Comparison of ENCODE assay signal across 8 mouse cellular contexts in genomic region chr13:99169401-99169800, GRCm38 (mm10). TPM values are rescaled to one million over a fixed set of nuclear protein-coding genes. Genes with fewer than 3 reads are reported as not detected.
DNase-seq lines count a peak whose midpoint lies in the region; ATAC-seq and TF ChIP-seq lines count a peak whose summit lies in the region.

No protein-coding gene starts in this region.

- H3K4me1 ChIP-seq in heart, embryonic 11.5 days (ENCODE audit: control insufficient read depth, insufficient read depth, low read length) = no peaks in the 10 kb centered on the region
- no peaks in the 10 kb centered on the region for H3K4me1 ChIP-seq in lung, postnatal 0 days (ENCODE audit: insufficient read depth, low read depth, low read length)
- H3K4me1 ChIP-seq in intestine, embryonic 16.5 days (ENCODE audit: control insufficient read depth, insufficient read depth, low read length) = no peaks in the 10 kb centered on the region; the same call in 1 of the 2 replicates

- 79% methylated on average over 6 of the region's 6 CpGs for WGBS in heart, embryonic 11.5 days (ENCODE audit: insufficient replicate concordance)
- WGBS in lung, postnatal 0 days = 62% methylated on average over 6 of the region's 6 CpGs
- WGBS in intestine, embryonic 16.5 days = 75% methylated on average over 6 of the region's 6 CpGs

- no peaks in the 10 kb centered on the region for H3K27me3 ChIP-seq in heart, embryonic 11.5 days (ENCODE audit: control insufficient read depth, insufficient read depth, low read length)
- H3K27me3 ChIP-seq in lung, postnatal 0 days (replicated peaks; ENCODE audit: insufficient read depth, low read length) = no peaks in the 10 kb centered on the region
- no peaks in the 10 kb centered on the region for H3K27me3 ChIP-seq in intestine, embryonic 16.5 days (replicated peaks; ENCODE audit: control insufficient read depth, insufficient read depth, low read length)

- intact Hi-C loops in left cerebral cortex, adult 2 months (cut with DNase I) = no loop called here

- H3K36me3 ChIP-seq in heart, embryonic 11.5 days (ENCODE audit: control insufficient read depth, insufficient read depth, low read length) = no peaks in the 10 kb centered on the region
- H3K36me3 ChIP-seq in lung, postnatal 0 days (ENCODE audit: insufficient read depth, low read length) = no peaks in the 10 kb centered on the region
- H3K36me3 ChIP-seq in intestine, embryonic 16.5 days (ENCODE audit: control insufficient read depth, insufficient read depth, low read length) = no peaks in the 10 kb centered on the region

- no peak for TF ChIP-seq CTCF in lung, postnatal 0 days (IDR thresholded peaks at IDR 0.05)
- TF ChIP-seq CTCF in left cerebral cortex, adult 2 months (IDR thresholded peaks at IDR 0.05) = no peak

- TF ChIP-seq EP300 in lung, postnatal 0 days (IDR thresholded peaks at IDR 0.05) = no peak

- H3K9me3 ChIP-seq in heart, embryonic 11.5 days (replicated peaks; ENCODE audit: control insufficient read depth, low read length) = no peaks in the 10 kb centered on the region
- no peaks in the 10 kb centered on the region for H3K9me3 ChIP-seq in lung, postnatal 0 days (ENCODE audit: low read length)
- no peaks in the 10 kb centered on the region for H3K9me3 ChIP-seq in intestine, embryonic 16.5 days (ENCODE audit: control insufficient read depth, low read length)

- no peak overlapping the region for H3K9ac ChIP-seq in heart, embryonic 11.5 days (ENCODE audit: low read depth, low read length)
- no peak overlapping the region for H3K9ac ChIP-seq in lung, postnatal 0 days (replicated peaks; ENCODE audit: low read depth)
- no peak overlapping the region for H3K9ac ChIP-seq in intestine, embryonic 16.5 days (ENCODE audit: low read depth, low read length)

- DNase-seq in heart, adult 11 months = peak; percentile 99
- peak; percentile 68 for DNase-seq in adrenal gland, adult 8-10 months
- peak; percentile 47 to 71 for DNase-seq in gastrocnemius, postnatal 4 days (ENCODE audit: low spot score in 2 of 2)
- peak; percentile 70 for DNase-seq in lung, postnatal 0 days (ENCODE audit: low spot score)
- no peak for DNase-seq in left cerebral cortex, adult 2 months (ENCODE audit: extremely low spot score in 1 of 2, low spot score in 2 of 2)
- no peak for DNase-seq in T-cell, adult 2 months (ENCODE audit: low spot score)

- no peak overlapping the region for H3K27ac ChIP-seq in heart, embryonic 11.5 days (ENCODE audit: low read depth, low read length)
- no peak overlapping the region for H3K27ac ChIP-seq in lung, postnatal 0 days (ENCODE audit: low read length)
- H3K27ac ChIP-seq in left cerebral cortex, adult 2 months = no peak overlapping the region
- H3K27ac ChIP-seq in intestine, embryonic 16.5 days (ENCODE audit: low read length) = no peak overlapping the region

- no peak overlapping the region for H3K4me3 ChIP-seq in heart, embryonic 11.5 days (ENCODE audit: low read depth, low read length)
- no peak overlapping the region for H3K4me3 ChIP-seq in lung, postnatal 0 days (ENCODE audit: low read depth, low read length)
- H3K4me3 ChIP-seq in left cerebral cortex, adult 2 months = no peak overlapping the region
- H3K4me3 ChIP-seq in intestine, embryonic 16.5 days (ENCODE audit: low read length) = no peak overlapping the region

- ATAC-seq in heart, embryonic 11.5 days (replicated peaks; ENCODE audit: insufficient number of reproducible peaks, low FRiP score, low TSS enrichment) = no peak
- peak; percentile 75 for ATAC-seq in lung, postnatal 0 days
- no peak for ATAC-seq in intestine, embryonic 16.5 days

- no peak overlapping the region for H3K4me2 ChIP-seq in heart, embryonic 11.5 days
- H3K4me2 ChIP-seq in lung, postnatal 0 days (replicated peaks; ENCODE audit: low read depth, low read length) = no peak overlapping the region
- no peak overlapping the region for H3K4me2 ChIP-seq in intestine, embryonic 16.5 days (ENCODE audit: low read depth, low read length)

RNA-seq across cellular contexts. Expression of gene Zfp366, which starts 15.2 kb away (rescaled TPM):
- polyA plus RNA-seq in heart, embryonic 11.5 days (2014; fragmentation: Nextera tagmentation; extraction: Ambion mirVana) = 0.11 and 0.25 TPM in 2 replicates
- total RNA-seq in adrenal gland, adult 8-10 months (2022) = 1 to 10 TPM; 3.6 to 6.7 (median 5.0) TPM
- 1 to 10 TPM; 6.0 to 6.4 TPM for total RNA-seq in gastrocnemius, postnatal 4 days (2021)
- 1.6 and 2.0 TPM in 2 replicates for polyA plus RNA-seq in lung, postnatal 0 days (2015; fragmentation: Nextera tagmentation; extraction: Ambion mirVana)
- 1 to 10 TPM; 3.1 to 4.1 TPM for total RNA-seq in left cerebral cortex, adult 2 months (2021)
- 0.50 and 0.53 TPM in 2 replicates for polyA plus RNA-seq in intestine, embryonic 16.5 days (2015; fragmentation: Nextera tagmentation; extraction: Ambion mirVana)

Comparison
In these comparisons a context has a peak if more than half of its experiments do, and no peak if none do; other contexts are left out.
1. DNase-seq: peak in heart, adult 11 months (single experiment), adrenal gland, adult 8-10 months (single experiment), gastrocnemius, postnatal 4 days (2 of 2) and lung, postnatal 0 days (single experiment); none in left cerebral cortex, adult 2 months (0 of 2) and T-cell, adult 2 months (single experiment).